Mouse (Mus musculus): ENCODE measurements around the gene Zbtb17. TPM values are rescaled to one million over a fixed set of nuclear protein-coding genes. Genes with fewer than 3 reads are reported as not detected.

The Zbtb17 gene
- polyA plus RNA-seq, 1 experiment from 2014 or later: 24.6 TPM

- ATAC-seq (replicated peaks; ENCODE audit: low FRiP score, low read depth) (no peak), DNase-seq (ENCODE audit: low spot score) (no peak)
- Histone ChIP-seq H3K27me3 (ENCODE audit: insufficient read depth, low read length) (no peaks in the 10 kb centered on the region), H3K4me2 (ENCODE audit: low read length) (no peak overlapping the region), H3K27ac (no peak overlapping the region), H3K9me3 (replicated peaks; ENCODE audit: low read length) (no peaks in the 10 kb centered on the region), H3K4me1 (replicated peaks; ENCODE audit: insufficient read depth, low read length) (no peaks in the 10 kb centered on the region), H3K36me3 (ENCODE audit: insufficient read depth, low read length) (peaks cover 86% of the 10 kb centered on the region), H3K9ac (ENCODE audit: low read depth, low read length) (no peak overlapping the region), H3K4me3 (replicated peaks; ENCODE audit: low read depth, low read length) (no peak overlapping the region)
- 69% methylated on average over 32 of the region's 32 CpGs for WGBS
- TF ChIP-seq CTCF (IDR thresholded peaks at IDR 0.05; ENCODE audit: low read depth): no peak
Measured at GRCm38 (mm10) chr4:141472641-141473321, 28.3 kb downstream of the Zbtb17 start.

- H3K4me2 ChIP-seq (ENCODE audit: low read length): no peak overlapping the region
- no peak for ATAC-seq (replicated peaks; ENCODE audit: low FRiP score, low read depth)
- no peak overlapping the region for H3K4me3 ChIP-seq (replicated peaks; ENCODE audit: low read depth, low read length)
- H3K4me1 ChIP-seq (replicated peaks; ENCODE audit: insufficient read depth, low read length): no peaks in the 10 kb centered on the region
- no peaks in the 10 kb centered on the region for H3K9me3 ChIP-seq (replicated peaks; ENCODE audit: low read length)
- no peak overlapping the region for H3K27ac ChIP-seq
- H3K27me3 ChIP-seq (ENCODE audit: insufficient read depth, low read length): no peaks in the 10 kb centered on the region
- DNase-seq (ENCODE audit: low spot score): no peak
- WGBS: 80% methylated on average over 19 of the region's 19 CpGs
- no peak overlapping the region for H3K9ac ChIP-seq (ENCODE audit: low read depth, low read length)
- H3K36me3 ChIP-seq (ENCODE audit: insufficient read depth, low read length): peaks cover 88% of the 10 kb centered on the region
- TF ChIP-seq CTCF (IDR thresholded peaks at IDR 0.05; ENCODE audit: low read depth): no peak
Measured at GRCm38 (mm10) chr4:141474431-141474830, 30.0 kb downstream of the Zbtb17 start.

DNA sequence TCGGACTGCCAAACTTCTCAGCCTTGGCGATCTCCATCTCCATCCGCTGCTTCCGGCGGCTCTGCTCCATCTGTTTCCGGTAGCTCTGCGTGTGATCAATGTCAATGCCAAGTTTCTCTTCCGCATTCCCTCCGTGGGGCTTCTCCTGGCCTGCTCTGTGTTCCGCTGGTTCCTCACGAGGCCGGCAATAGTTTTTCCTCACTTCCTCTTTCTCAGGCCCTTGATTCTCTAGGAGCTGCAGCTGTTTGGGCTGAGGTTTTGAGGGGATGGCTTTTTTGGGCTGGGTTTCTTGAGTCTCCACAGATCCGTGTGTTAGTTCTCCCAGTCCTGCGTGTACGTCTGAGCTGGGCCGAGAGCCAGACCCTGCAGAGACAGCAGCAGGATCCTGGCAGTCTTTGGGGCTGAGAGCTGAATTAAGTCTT lies 33.2 kb downstream of the Zbtb17 start:
- H3K9ac ChIP-seq (ENCODE audit: low read depth, low read length): no peak overlapping the region
- H3K4me2 ChIP-seq (ENCODE audit: low read length): no peak overlapping the region
- H3K36me3 ChIP-seq (ENCODE audit: insufficient read depth, low read length): peaks cover 82% of the 10 kb centered on the region
- whole genome bisulfite sequencing: 89% methylated on average over 16 of the region's 16 CpGs
- no peak for TF ChIP-seq CTCF (IDR thresholded peaks at IDR 0.05; ENCODE audit: low read depth)
- H3K27me3 ChIP-seq (ENCODE audit: insufficient read depth, low read length): no peaks in the 10 kb centered on the region
- no peaks in the 10 kb centered on the region for H3K4me1 ChIP-seq (replicated peaks; ENCODE audit: insufficient read depth, low read length)
- no peak overlapping the region for H3K27ac ChIP-seq
- no peaks in the 10 kb centered on the region for H3K9me3 ChIP-seq (replicated peaks; ENCODE audit: low read length)
- no peak overlapping the region for H3K4me3 ChIP-seq (replicated peaks; ENCODE audit: low read depth, low read length)
- DNase-seq (ENCODE audit: low spot score): no peak
- no peak for ATAC-seq (replicated peaks; ENCODE audit: low FRiP score, low read depth)

DNA sequence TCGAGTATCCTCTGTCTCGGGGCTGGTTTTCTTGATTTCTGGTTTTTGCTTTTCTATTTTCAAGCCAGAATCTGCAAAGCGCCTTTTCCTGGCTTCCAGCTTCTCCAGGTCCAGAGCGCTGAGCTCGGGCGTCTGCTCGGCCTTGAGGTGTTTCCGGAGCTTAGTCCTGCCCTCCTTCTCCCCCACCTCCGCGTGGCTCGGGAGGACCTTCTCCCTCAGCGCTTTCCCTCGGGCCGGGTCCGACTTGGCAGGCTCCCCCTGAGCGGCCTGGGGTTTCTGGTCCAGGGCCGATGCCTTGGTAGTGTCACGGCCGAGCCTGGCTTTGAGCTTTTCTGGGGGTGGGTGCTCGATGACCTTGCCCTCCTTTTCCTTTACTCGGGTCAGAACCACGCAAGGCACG lies 33.8 kb downstream of the Zbtb17 start:
- TF ChIP-seq CTCF (IDR thresholded peaks at IDR 0.05; ENCODE audit: low read depth): no peak
- no peak overlapping the region for H3K4me2 ChIP-seq (ENCODE audit: low read length)
- H3K36me3 ChIP-seq (ENCODE audit: insufficient read depth, low read length): peaks cover 82% of the 10 kb centered on the region
- WGBS: 90% methylated on average over 23 of the region's 23 CpGs
- no peaks in the 10 kb centered on the region for H3K9me3 ChIP-seq (replicated peaks; ENCODE audit: low read length)
- H3K4me3 ChIP-seq (replicated peaks; ENCODE audit: low read depth, low read length): no peak overlapping the region
- DNase-seq (ENCODE audit: low spot score): no peak
- ATAC-seq (replicated peaks; ENCODE audit: low FRiP score, low read depth): no peak
- H3K9ac ChIP-seq (ENCODE audit: low read depth, low read length): no peak overlapping the region
- no peaks in the 10 kb centered on the region for H3K27me3 ChIP-seq (ENCODE audit: insufficient read depth, low read length)
- H3K4me1 ChIP-seq (replicated peaks; ENCODE audit: insufficient read depth, low read length): no peaks in the 10 kb centered on the region
- no peak overlapping the region for H3K27ac ChIP-seq

DNA sequence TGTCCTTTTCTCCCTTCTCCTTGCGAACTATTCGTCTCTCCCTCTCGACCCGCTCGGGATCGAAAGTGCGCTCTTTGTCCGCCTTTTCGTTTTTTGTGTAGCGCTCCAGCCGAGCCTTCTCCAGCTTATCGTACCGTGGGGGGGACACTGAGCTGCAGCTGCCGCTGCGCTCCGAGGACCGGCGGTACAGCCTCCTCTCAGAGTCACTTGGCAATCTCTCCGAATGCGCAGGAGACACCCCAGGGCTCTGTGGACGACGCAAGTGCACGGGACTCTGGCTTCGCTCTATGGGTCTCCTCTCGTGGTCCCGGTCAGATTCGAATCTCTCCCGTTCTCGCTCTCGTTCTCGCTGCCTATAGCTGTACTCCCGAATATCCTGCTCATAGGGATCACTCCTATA lies 34.3 kb downstream of the Zbtb17 start:
- no peaks in the 10 kb centered on the region for H3K4me1 ChIP-seq (replicated peaks; ENCODE audit: insufficient read depth, low read length)
- H3K9me3 ChIP-seq (replicated peaks; ENCODE audit: low read length): no peaks in the 10 kb centered on the region
- WGBS: 93% methylated on average over 32 of the region's 32 CpGs
- no peak overlapping the region for H3K4me2 ChIP-seq (ENCODE audit: low read length)
- ATAC-seq (replicated peaks; ENCODE audit: low FRiP score, low read depth): no peak
- TF ChIP-seq CTCF (IDR thresholded peaks at IDR 0.05; ENCODE audit: low read depth): no peak
- no peaks in the 10 kb centered on the region for H3K27me3 ChIP-seq (ENCODE audit: insufficient read depth, low read length)
- no peak for DNase-seq (ENCODE audit: low spot score)
- H3K4me3 ChIP-seq (replicated peaks; ENCODE audit: low read depth, low read length): no peak overlapping the region
- no peak overlapping the region for H3K27ac ChIP-seq
- H3K9ac ChIP-seq (ENCODE audit: low read depth, low read length): no peak overlapping the region
- H3K36me3 ChIP-seq (ENCODE audit: insufficient read depth, low read length): peaks cover 82% of the 10 kb centered on the region

DNA sequence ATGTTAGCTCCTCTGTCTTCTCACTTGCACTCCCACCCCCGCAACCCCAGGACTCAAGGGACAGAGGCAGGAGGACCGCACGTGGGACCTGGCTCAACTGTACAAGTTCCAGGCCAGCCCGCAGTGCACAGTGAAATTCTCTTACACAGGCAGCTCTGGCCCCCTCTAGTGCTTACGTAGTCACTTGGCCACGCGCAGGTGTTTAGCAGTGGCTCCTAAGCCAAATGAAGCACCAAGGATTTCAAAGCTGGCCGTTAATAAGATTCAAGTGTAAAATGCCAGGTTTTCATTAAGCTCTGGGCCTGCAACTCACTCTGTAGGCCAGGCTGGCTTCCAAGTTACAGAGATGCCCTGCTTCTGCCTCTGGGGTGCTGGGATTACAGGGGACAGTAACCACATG lies 35.0 kb downstream of the Zbtb17 start:
- 96% methylated on average over 8 of the region's 8 CpGs for WGBS
- Histone ChIP-seq H3K9ac (ENCODE audit: low read depth, low read length) (no peak overlapping the region), H3K4me1 (replicated peaks; ENCODE audit: insufficient read depth, low read length) (no peaks in the 10 kb centered on the region), H3K27ac (no peak overlapping the region), H3K4me2 (ENCODE audit: low read length) (no peak overlapping the region), H3K27me3 (ENCODE audit: insufficient read depth, low read length) (no peaks in the 10 kb centered on the region), H3K9me3 (replicated peaks; ENCODE audit: low read length) (no peaks in the 10 kb centered on the region), H3K36me3 (ENCODE audit: insufficient read depth, low read length) (peaks cover 82% of the 10 kb centered on the region), H3K4me3 (replicated peaks; ENCODE audit: low read depth, low read length) (no peak overlapping the region)
- ATAC-seq (replicated peaks; ENCODE audit: low FRiP score, low read depth): no peak
- 0 out of 2 replicates have a peak, but pooled peaks have one; percentile 6 for TF ChIP-seq CTCF (IDR thresholded peaks at IDR 0.05; ENCODE audit: low read depth)
- DNase-seq (ENCODE audit: low spot score): no peak

DNA sequence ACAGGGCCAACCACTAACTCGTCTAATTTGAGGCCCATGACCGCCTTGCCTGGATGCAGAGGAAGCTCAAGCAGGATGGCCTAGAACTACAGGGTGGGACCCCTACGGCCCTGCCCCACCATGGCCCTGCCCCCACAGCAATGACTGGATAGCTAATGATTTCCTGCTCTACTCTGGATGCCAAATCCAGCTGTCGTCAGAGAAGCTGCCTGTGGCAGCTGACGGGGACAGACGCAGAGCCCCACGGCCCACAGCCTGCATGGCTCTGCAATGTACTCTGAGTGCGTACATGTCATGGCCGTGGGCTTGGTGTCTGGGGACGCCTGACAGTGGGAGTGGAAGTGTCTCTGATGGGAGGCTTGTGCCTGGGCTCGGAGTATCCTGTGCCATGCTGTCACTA lies 39.6 kb downstream of the Zbtb17 start:
- DNase-seq (ENCODE audit: low spot score) (no peak), ATAC-seq (replicated peaks; ENCODE audit: low FRiP score, low read depth) (no peak)
- WGBS: 69% methylated on average over 11 of the region's 11 CpGs
- H3K27me3 ChIP-seq (ENCODE audit: insufficient read depth, low read length): no peaks in the 10 kb centered on the region
- H3K9ac ChIP-seq (ENCODE audit: low read depth, low read length): no peak overlapping the region
- no peak overlapping the region for H3K27ac ChIP-seq
- no peak overlapping the region for H3K4me2 ChIP-seq (ENCODE audit: low read length)
- H3K4me1 ChIP-seq (replicated peaks; ENCODE audit: insufficient read depth, low read length): no peaks in the 10 kb centered on the region
- H3K36me3 ChIP-seq (ENCODE audit: insufficient read depth, low read length): peaks cover 72% of the 10 kb centered on the region
- TF ChIP-seq CTCF (IDR thresholded peaks at IDR 0.05; ENCODE audit: low read depth): no peak
- no peak overlapping the region for H3K4me3 ChIP-seq (replicated peaks; ENCODE audit: low read depth, low read length)
- no peaks in the 10 kb centered on the region for H3K9me3 ChIP-seq (replicated peaks; ENCODE audit: low read length)
